Mouse (Mus musculus): ENCODE measurements around the gene Aoc3. TPM values are rescaled to one million over a fixed set of nuclear protein-coding genes. Genes with fewer than 3 reads are reported as not detected.

Aoc3 gene
- polyA plus RNA-seq, 1 experiment from 2014 or later: not detected

Small RNAs within 50 kb of the gene (microRNA-seq; reads per million reads assigned to microRNA genes)
- gene Gm25593: not detected

Other genes starting within 250 kb of the Aoc3 start
- gene Coasy, start 248.0 kb upstream of the Aoc3 start, polyA plus RNA-seq (2016; fragmentation: Nextera tagmentation; extraction: Ambion mirVana): 50.7 and 50.9 TPM in 2 replicates
- gene Mlx, start 243.3 kb upstream of the Aoc3 start, polyA plus RNA-seq (2016; fragmentation: Nextera tagmentation; extraction: Ambion mirVana): 47.6 and 52.6 TPM in 2 replicates
- gene Psmc3ip, start 235.2 kb upstream of the Aoc3 start, polyA plus RNA-seq (2016; fragmentation: Nextera tagmentation; extraction: Ambion mirVana): 59.0 and 62.1 TPM in 2 replicates
- 18.6 and 19.3 TPM in 2 replicates for gene Retreg3, start 210.7 kb upstream of the Aoc3 start, polyA plus RNA-seq (2016; fragmentation: Nextera tagmentation; extraction: Ambion mirVana)
- gene Tubg1, start 210.7 kb upstream of the Aoc3 start, polyA plus RNA-seq (2016; fragmentation: Nextera tagmentation; extraction: Ambion mirVana): 103 and 108 TPM in 2 replicates
- gene Tubg2, start 174.7 kb upstream of the Aoc3 start, polyA plus RNA-seq (2016; fragmentation: Nextera tagmentation; extraction: Ambion mirVana): 7.6 and 8.3 TPM in 2 replicates
- 0.46 and 0.57 TPM in 2 replicates for gene Cntnap1, start 160.1 kb upstream of the Aoc3 start, polyA plus RNA-seq (2016; fragmentation: Nextera tagmentation; extraction: Ambion mirVana)
- 9.2 and 9.6 TPM in 2 replicates for gene Plekhh3, start 159.3 kb upstream of the Aoc3 start, polyA plus RNA-seq (2016; fragmentation: Nextera tagmentation; extraction: Ambion mirVana)
- 0.10 TPM in 1 of 2 replicates, not detected in the other for gene Ccr10, start 155.2 kb upstream of the Aoc3 start, polyA plus RNA-seq (2016; fragmentation: Nextera tagmentation; extraction: Ambion mirVana)
- 11.1 and 12.5 TPM in 2 replicates for gene Ezh1, start 104.1 kb upstream of the Aoc3 start, polyA plus RNA-seq (2016; fragmentation: Nextera tagmentation; extraction: Ambion mirVana)
- 43.7 and 49.6 TPM in 2 replicates for gene Ramp2, start 84.6 kb upstream of the Aoc3 start, polyA plus RNA-seq (2016; fragmentation: Nextera tagmentation; extraction: Ambion mirVana)
- gene Vps25, start 76.9 kb upstream of the Aoc3 start, polyA plus RNA-seq (2016; fragmentation: Nextera tagmentation; extraction: Ambion mirVana): 90.4 and 93.1 TPM in 2 replicates
- gene Wnk4, start 70.0 kb upstream of the Aoc3 start, polyA plus RNA-seq (2016; fragmentation: Nextera tagmentation; extraction: Ambion mirVana): 5.7 and 7.5 TPM in 2 replicates
- 1.6 TPM in 2 replicates for gene Cntd1, start 51.6 kb upstream of the Aoc3 start, polyA plus RNA-seq (2016; fragmentation: Nextera tagmentation; extraction: Ambion mirVana)
- gene Coa3, start 51.5 kb upstream of the Aoc3 start, polyA plus RNA-seq (2016; fragmentation: Nextera tagmentation; extraction: Ambion mirVana): 178 and 183 TPM in 2 replicates
- gene Becn1, start 28.3 kb upstream of the Aoc3 start, polyA plus RNA-seq (2016; fragmentation: Nextera tagmentation; extraction: Ambion mirVana): 164 and 169 TPM in 2 replicates
- 182 and 189 TPM in 2 replicates for gene Psme3, start 14.4 kb upstream of the Aoc3 start, polyA plus RNA-seq (2016; fragmentation: Nextera tagmentation; extraction: Ambion mirVana)
- gene Aoc2, start 5.5 kb upstream of the Aoc3 start, polyA plus RNA-seq (2016; fragmentation: Nextera tagmentation; extraction: Ambion mirVana): 2.9 and 3.1 TPM in 2 replicates
- not detected in 2 replicates for gene G6pc, start 37.0 kb downstream of the Aoc3 start, polyA plus RNA-seq (2016; fragmentation: Nextera tagmentation; extraction: Ambion mirVana)
- gene Aarsd1, start 87.0 kb downstream of the Aoc3 start, polyA plus RNA-seq (2016; fragmentation: Nextera tagmentation; extraction: Ambion mirVana): 94.3 and 98.7 TPM in 2 replicates
- gene Gm27029, start 94.2 kb downstream of the Aoc3 start, polyA plus RNA-seq (2016; fragmentation: Nextera tagmentation; extraction: Ambion mirVana): 5.8 and 6.5 TPM in 2 replicates
- 27.3 and 27.8 TPM in 2 replicates for gene Rundc1, start 94.5 kb downstream of the Aoc3 start, polyA plus RNA-seq (2016; fragmentation: Nextera tagmentation; extraction: Ambion mirVana)
- gene Ptges3l, start 94.7 kb downstream of the Aoc3 start, polyA plus RNA-seq (2016; fragmentation: Nextera tagmentation; extraction: Ambion mirVana): 2.1 and 2.5 TPM in 2 replicates
- gene Rpl27, start 111.7 kb downstream of the Aoc3 start, polyA plus RNA-seq (2016; fragmentation: Nextera tagmentation; extraction: Ambion mirVana): 354 and 378 TPM in 2 replicates
- gene Ifi35, start 117.8 kb downstream of the Aoc3 start, polyA plus RNA-seq (2016; fragmentation: Nextera tagmentation; extraction: Ambion mirVana): 2.2 TPM in 2 replicates
- gene Rnd2, start 134.4 kb downstream of the Aoc3 start, polyA plus RNA-seq (2016; fragmentation: Nextera tagmentation; extraction: Ambion mirVana): 101 and 105 TPM in 2 replicates
- 62.9 and 65.4 TPM in 2 replicates for gene Vat1, start 135.6 kb downstream of the Aoc3 start, polyA plus RNA-seq (2016; fragmentation: Nextera tagmentation; extraction: Ambion mirVana)
- 24.3 TPM in 2 replicates for gene Brca1, start 221.3 kb downstream of the Aoc3 start, polyA plus RNA-seq (2016; fragmentation: Nextera tagmentation; extraction: Ambion mirVana)
- gene Nbr1, start 221.5 kb downstream of the Aoc3 start, polyA plus RNA-seq (2016; fragmentation: Nextera tagmentation; extraction: Ambion mirVana): 118 and 134 TPM in 2 replicates